Mouse (Mus musculus) ovary, postnatal 10 days (tissue): Measurements from ENCODE around the gene Hs3st6.
A peak's percentile ranks its signal among the peaks of the same experiment; 100 is the strongest.
"Not testable (repeated sequence)": the region's sequence is repeated elsewhere in the genome, so short reads cannot be mapped to it uniquely, and the experiment has no call there.

Source experiments
- DNase-seq: peaks from one replicate; pipeline ENCODE4 v3.0.0; 2022; ENCODE audit warnings: low spot score

Hs3st6 gene

GRCm38 (mm10) chr17:24752415-24753394 lies at the start of gene Hs3st6:
Hs3st6 (plus strand) TSS chr17:24752988.
- DNase-seq, result no peak

GRCm38 (mm10) chr17:24705821-24706220 lies 47.0 kb upstream of the Hs3st6 start:
- no peak for DNase-seq

- DNase-seq, result peak; percentile 89
Measured at GRCm38 (mm10) chr17:24706982-24707800, 45.6 kb upstream of the Hs3st6 start, which contains the start of gene Tbl3. Tbl3 (minus strand) TSS chr17:24707660.

GRCm38 (mm10) chr17:24707801-24708425 lies 44.9 kb upstream of the Hs3st6 start:
- no peak for DNase-seq

GRCm38 (mm10) chr17:24708646-24709045 lies 44.1 kb upstream of the Hs3st6 start:
- DNase-seq, result no peak

- DNase-seq, result no peak
Measured at GRCm38 (mm10) chr17:24715556-24715955, 37.2 kb upstream of the Hs3st6 start.

- no peak for DNase-seq
Measured at GRCm38 (mm10) chr17:24716166-24716682, 36.6 kb upstream of the Hs3st6 start.

- no peak for DNase-seq
Measured at GRCm38 (mm10) chr17:24717943-24718342, 34.8 kb upstream of the Hs3st6 start, which contains the start of the genes Rnf151 and Rps2. Rnf151 (minus strand) TSS chr17:24718063. Rps2 (plus strand) TSS chr17:24718116.

- DNase-seq, result not testable (repeated sequence)
Measured at GRCm38 (mm10) chr17:24718938-24719337, 33.9 kb upstream of the Hs3st6 start.

GRCm38 (mm10) chr17:24719494-24720222 lies 33.1 kb upstream of the Hs3st6 start:
- peak; percentile 92 for DNase-seq

- DNase-seq, result not testable (repeated sequence)
Measured at GRCm38 (mm10) chr17:24720616-24721015, 32.2 kb upstream of the Hs3st6 start.

GRCm38 (mm10) chr17:24721383-24721955 lies 31.3 kb upstream of the Hs3st6 start:
- DNase-seq, result not testable (repeated sequence)

GRCm38 (mm10) chr17:24722220-24722924 lies 30.4 kb upstream of the Hs3st6 start:
- DNase-seq, result no peak

GRCm38 (mm10) chr17:24723122-24723880 lies 29.5 kb upstream of the Hs3st6 start:
- DNase-seq, result no peak

- no peak for DNase-seq
Measured at GRCm38 (mm10) chr17:24723881-24724180, 29.0 kb upstream of the Hs3st6 start.

- peak; percentile 97 for DNase-seq
Measured at GRCm38 (mm10) chr17:24724184-24724583, 28.6 kb upstream of the Hs3st6 start, which contains the start of gene Ndufb10. Ndufb10 (minus strand) TSS chr17:24724478.

- no peak for DNase-seq
Measured at GRCm38 (mm10) chr17:24725637-24726390, 27.0 kb upstream of the Hs3st6 start.

- DNase-seq, result no peak
Measured at GRCm38 (mm10) chr17:24727618-24728017, 25.2 kb upstream of the Hs3st6 start, which contains the start of gene Rpl3l. Rpl3l (plus strand) TSS chr17:24727820.
